Mouse (Mus musculus) heart, adult 2 months (tissue): ENCODE data around the gene Gadd45gip1. TPM values are rescaled to one million over a fixed set of nuclear protein-coding genes. Genes with fewer than 3 reads are reported as not detected.

Experiments
- DNase-seq, 2 experiments: peaks; one replicate each; pipeline ENCODE4 v3.0.0; 2021
- H3K27ac ChIP-seq: fragments of 200-600 bp; 2 replicates; pipeline ENCODE4 v1.8.1; 2022
- H3K27me3 ChIP-seq: fragments of 200-500 bp; 2 replicates; pipeline ENCODE4 v1.6.1; 2012; ENCODE audit warnings: mild to moderate bottlenecking, low read length, inconsistent platforms, mixed read lengths; ENCODE audit not compliant: control insufficient read depth, insufficient read depth
- H3K36me3 ChIP-seq: fragments of 200-500 bp; 2 replicates; pipeline ENCODE4 v1.6.1; 2012; ENCODE audit warnings: low read length, inconsistent platforms; ENCODE audit not compliant: control insufficient read depth, insufficient read depth
- H3K4me1 ChIP-seq: fragments of 200-500 bp; 2 replicates; pipeline ENCODE4 v1.6.1; 2011; ENCODE audit warnings: low read length; ENCODE audit not compliant: control insufficient read depth, insufficient read depth
- H3K4me3 ChIP-seq: fragments of 200-600 bp; 2 replicates; pipeline ENCODE4 v1.8.1; 2022
- H3K79me2 ChIP-seq: fragments of 200-500 bp; replicated peaks from 2 replicates; pipeline ENCODE4 v1.6.1; 2012; ENCODE audit warnings: mild to moderate bottlenecking, inconsistent platforms, low read length, moderate library complexity, mixed read lengths; ENCODE audit not compliant: control insufficient read depth, insufficient read depth
- H3K9ac ChIP-seq: fragments of 200-500 bp; 2 replicates; pipeline ENCODE4 v1.6.1; 2012; ENCODE audit warnings: low read depth, mild to moderate bottlenecking, control low read depth, inconsistent platforms, low read length, mixed read lengths
- CTCF ChIP-seq: fragments of 200-600 bp; IDR thresholded peaks from 2 replicates; pipeline ENCODE4 v1.8.1; 2022; ENCODE audit warnings: antibody characterized with exemption, mild to moderate bottlenecking, moderate library complexity
- EP300 ChIP-seq: fragments of 200-500 bp; IDR thresholded peaks from 2 replicates; pipeline ENCODE4 v1.6.1; 2011; ENCODE audit warnings: low read depth, low read length, control low read depth; ENCODE audit not compliant: insufficient read depth
- POLR2A ChIP-seq: fragments of 200-500 bp; IDR thresholded peaks from 2 replicates; pipeline ENCODE4 v1.6.1; 2011; ENCODE audit warnings: mild to moderate bottlenecking, low read depth, low read length, control low read depth; ENCODE audit not compliant: insufficient read depth
- WGBS: fragments of 180-500 bp; shearing (Covaris S2); methylation state at CpG from one replicate; pipeline ENCODE4 v1.1.7; 2018; 5-methylcytosine and 5-hydroxymethylcytosine counted together
- intact Hi-C: fragments of 180-260 bp; cut with DNase I; formaldehyde crosslinking; loops from one replicate; pipeline ENCODE4 v1.15.1; 2025
- polyA plus RNA-seq: library from polyadenylated mRNA; depleted of rRNA; stranded (reverse); fragments of >200 nt; gene quantifications from 2 replicates; pipeline ENCODE4 v1.2.3, GENCODE M21; 2012
- total RNA-seq, 2 experiments: library from RNA; stranded (reverse); gene quantifications; 2 replicates each; pipeline ENCODE4 v1.2.3; 2021

The Gadd45gip1 gene
- total and polyA plus RNA-seq, 3 experiments: 21.2 to 29.7 (median 27.4) TPM

DNA sequence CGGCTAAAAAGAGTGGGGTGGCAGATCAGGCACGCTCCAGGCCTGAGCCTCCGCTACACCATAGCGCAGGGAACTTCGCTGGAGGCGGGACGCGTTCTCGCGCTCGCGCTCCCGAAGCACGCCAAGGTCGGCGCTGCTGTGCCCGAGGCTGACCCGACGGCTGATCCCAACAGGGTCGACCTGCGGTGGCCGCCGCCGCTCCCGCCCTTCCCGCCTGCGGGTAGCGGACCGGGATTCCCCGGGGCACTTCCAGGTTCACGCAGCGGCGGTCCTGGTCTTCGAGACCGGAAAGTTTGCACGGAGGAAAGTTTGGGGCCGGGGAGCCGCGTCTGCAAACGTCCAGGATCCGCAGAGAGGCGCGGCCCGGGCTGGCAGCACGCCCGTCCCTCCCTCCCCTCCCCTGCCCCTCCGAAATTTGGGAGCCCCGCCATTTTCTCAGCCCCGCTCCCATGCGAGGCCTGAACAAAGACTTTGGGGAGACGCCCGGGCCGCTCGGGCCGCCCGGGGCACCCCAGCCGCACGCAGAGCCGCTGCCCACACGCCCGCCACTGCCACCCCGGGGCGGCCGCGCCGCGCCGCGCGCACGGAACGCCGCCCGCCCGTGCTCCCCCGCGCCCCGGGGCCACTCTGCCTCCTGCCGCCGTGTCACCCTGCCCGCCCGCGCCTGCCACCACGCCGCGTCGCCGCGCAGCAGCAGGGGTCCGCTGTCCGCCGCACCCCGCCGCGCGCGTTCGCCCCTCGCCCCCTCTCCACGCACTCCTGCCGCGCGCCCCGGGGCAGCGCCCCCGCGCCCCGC lies 32.0 kb upstream of the Gadd45gip1 start:
- Histone ChIP-seq H3K27ac (peak overlapping the region; percentile 90), H3K9ac (peak overlapping the region; percentile 90), H3K4me1 (peaks cover 23% of the 10 kb centered on the region), H3K4me3 (peak overlapping the region; percentile 78), H3K27me3 (no peaks in the 10 kb centered on the region), H3K79me2 (peaks cover 8% of the 10 kb centered on the region), H3K36me3 (no peaks in the 10 kb centered on the region)
- intact Hi-C loops: loop anchor here (2.0 to 5.0 kb wide), 2 partner anchors 25 to 37 kb away; no protein-coding TSS in a partner anchor
- DNase-seq: peak; percentile 81 to 83
- WGBS: 1% methylated on average over 94 of the region's 108 CpGs
- TF ChIP-seq POLR2A (no peak), EP300 (no peak), CTCF (peak; percentile 20; the same call in 1 of the 2 replicates)

DNA sequence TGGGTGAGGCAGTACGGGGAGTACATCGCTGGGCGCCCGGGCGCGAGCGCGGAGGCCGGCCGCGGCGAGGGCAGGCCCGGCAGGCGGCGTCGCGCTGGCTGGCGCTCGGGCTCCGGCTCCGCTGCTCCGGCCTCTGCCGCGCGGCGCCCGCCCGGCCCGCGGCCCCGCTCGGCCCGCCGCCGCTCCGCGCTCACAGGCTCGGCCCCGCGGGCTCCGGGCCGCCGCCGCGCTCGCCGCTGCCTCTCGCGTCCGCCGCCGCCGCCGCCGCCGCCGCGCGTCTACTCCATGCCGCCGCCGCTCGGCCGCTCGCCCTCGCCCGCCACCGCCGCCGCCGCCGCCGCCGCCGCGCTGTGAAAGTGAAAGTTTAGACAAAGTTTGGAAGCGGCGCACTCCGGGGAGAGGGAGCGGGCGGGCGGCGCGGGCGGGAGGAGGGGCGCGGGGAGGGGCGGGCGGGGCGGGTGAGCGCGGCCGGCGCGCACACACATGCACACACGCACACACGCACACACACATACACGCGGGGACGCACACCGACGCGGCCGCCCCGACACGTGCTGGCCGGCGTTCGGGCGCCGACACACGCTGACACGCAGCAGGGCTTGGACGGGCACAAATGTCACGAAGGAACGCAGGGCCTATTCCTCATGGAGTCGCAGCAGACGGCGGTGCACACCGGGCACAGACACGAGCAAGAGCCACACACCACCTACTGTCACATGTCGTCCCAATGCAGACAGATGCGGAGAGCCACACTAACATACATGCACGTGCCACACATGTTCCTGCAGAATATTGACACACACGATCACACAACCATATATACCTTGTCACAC lies 31.1 kb upstream of the Gadd45gip1 start, which contains the start of gene Nfix:
Nfix (minus strand) TSS at position 346 of the 833 bp plus-strand sequence.
- peak; percentile 83 to 85 for DNase-seq
- H3K27ac ChIP-seq: peak within 1 kb of the TSS; percentile 90
- intact Hi-C loops: loop anchor here (2.0 to 5.0 kb wide), 3 partner anchors 25 to 63 kb away; no protein-coding TSS in a partner anchor
- TF ChIP-seq POLR2A (no peak), CTCF (no peak), EP300 (no peak)
- peaks cover 18% of the 10 kb centered on the region for H3K4me1 ChIP-seq
- H3K9ac ChIP-seq: peak within 1 kb of the TSS; percentile 90
- H3K36me3 ChIP-seq: no peaks in the 10 kb centered on the region
- no peaks in the 10 kb centered on the region for H3K27me3 ChIP-seq
- H3K4me3 ChIP-seq: peak within 1 kb of the TSS; percentile 78
- WGBS: 23% methylated on average over 105 of the region's 125 CpGs
- H3K79me2 ChIP-seq: peaks cover 6% of the 10 kb centered on the region

DNA sequence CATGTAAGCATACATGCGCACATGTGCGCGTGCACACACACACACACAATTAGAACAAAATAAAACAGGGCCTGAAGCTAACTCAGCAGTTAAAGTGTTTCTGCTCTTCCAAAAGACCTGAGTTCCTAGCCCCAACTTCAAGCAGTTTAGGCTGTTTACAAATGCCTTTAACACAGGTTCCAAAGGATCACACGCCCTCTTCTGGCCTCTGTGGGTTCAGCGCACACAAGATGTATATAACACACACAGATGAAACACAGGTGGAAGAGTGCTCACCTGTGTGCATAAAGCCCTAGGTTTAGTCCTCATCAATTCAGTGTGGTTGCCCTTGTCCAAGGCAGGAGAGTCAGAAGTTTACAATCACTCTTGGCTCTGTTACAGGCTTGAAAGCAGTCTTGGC lies 25.3 kb upstream of the Gadd45gip1 start:
- DNase-seq: no peak
- Histone ChIP-seq H3K9ac (no peak overlapping the region), H3K79me2 (no peaks in the 10 kb centered on the region), H3K27me3 (no peaks in the 10 kb centered on the region), H3K4me3 (no peak overlapping the region), H3K36me3 (no peaks in the 10 kb centered on the region), H3K27ac (no peak overlapping the region), H3K4me1 (no peaks in the 10 kb centered on the region)
- intact Hi-C loops: no loop called here
- TF ChIP-seq POLR2A (no peak), CTCF (0 out of 2 replicates have a peak, but pooled peaks have one; percentile 17), EP300 (no peak)
- WGBS: 93% methylated on average over 5 of the region's 5 CpGs

- no peak for DNase-seq
- 77% methylated on average over 12 of the region's 12 CpGs for WGBS
- H3K4me3 ChIP-seq: no peak overlapping the region
- intact Hi-C loops: no loop called here
- no peak overlapping the region for H3K27ac ChIP-seq
- H3K9ac ChIP-seq: no peak overlapping the region
- TF ChIP-seq EP300: no peak
- no peaks in the 10 kb centered on the region for H3K4me1 ChIP-seq
- H3K79me2 ChIP-seq: no peaks in the 10 kb centered on the region
- no peaks in the 10 kb centered on the region for H3K36me3 ChIP-seq
- H3K27me3 ChIP-seq: no peaks in the 10 kb centered on the region
These were observed 22.0 kb upstream of the Gadd45gip1 start for GRCm38 (mm10) chr8:84809109-84809940.

DNA sequence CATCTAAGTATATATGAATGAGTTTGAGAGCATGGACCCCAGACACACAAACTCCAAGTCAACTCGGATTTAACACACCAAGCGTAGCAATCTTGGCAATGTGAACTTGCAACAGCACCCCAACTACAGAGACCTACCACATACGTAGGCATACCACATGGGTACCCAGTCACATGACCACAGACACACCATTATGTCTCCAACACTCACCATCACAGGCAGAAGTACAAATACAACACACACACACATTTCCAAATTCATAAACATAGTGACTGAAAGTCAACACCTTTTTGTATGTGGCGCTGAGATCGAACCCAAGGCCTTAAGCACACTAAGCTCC lies 21.4 kb upstream of the Gadd45gip1 start:
- 87% methylated on average over 5 of the region's 5 CpGs for WGBS
- Histone ChIP-seq H3K79me2 (no peaks in the 10 kb centered on the region), H3K4me3 (no peak overlapping the region), H3K4me1 (no peaks in the 10 kb centered on the region), H3K27ac (no peak overlapping the region), H3K27me3 (no peaks in the 10 kb centered on the region), H3K36me3 (no peaks in the 10 kb centered on the region), H3K9ac (no peak overlapping the region)
- TF ChIP-seq POLR2A: no peak
- TF ChIP-seq EP300: no peak
- no peak for TF ChIP-seq CTCF
- intact Hi-C loops: loop anchor here (2.0 to 5.0 kb wide), 3 partner anchors 51 to 233 kb away; no protein-coding TSS in a partner anchor
- no peak for DNase-seq
